Mouse (Mus musculus) CD8-positive naive resting alpha-beta T cell, adult 2 months (primary cell): Measurements from ENCODE around the gene Bcap29.
"Not testable (repeated sequence)": the region's sequence is repeated elsewhere in the genome, so short reads cannot be mapped to it uniquely, and the experiment has no call there.

Experiments used
- DNase-seq, 2 experiments: peaks; one replicate each; pipeline ENCODE4 v3.0.0; 2022; ENCODE audit warnings: low read depth in 2 of 2, low spot score in 2 of 2

Gene Bcap29

GRCm38 (mm10) chr12:31634343-31635239 is at the start of gene Bcap29:
Gene Bcap29, minus strand, starts transcription at chr12:31634658.
- DNase-seq = peak; percentile 54 to 58

DNA sequence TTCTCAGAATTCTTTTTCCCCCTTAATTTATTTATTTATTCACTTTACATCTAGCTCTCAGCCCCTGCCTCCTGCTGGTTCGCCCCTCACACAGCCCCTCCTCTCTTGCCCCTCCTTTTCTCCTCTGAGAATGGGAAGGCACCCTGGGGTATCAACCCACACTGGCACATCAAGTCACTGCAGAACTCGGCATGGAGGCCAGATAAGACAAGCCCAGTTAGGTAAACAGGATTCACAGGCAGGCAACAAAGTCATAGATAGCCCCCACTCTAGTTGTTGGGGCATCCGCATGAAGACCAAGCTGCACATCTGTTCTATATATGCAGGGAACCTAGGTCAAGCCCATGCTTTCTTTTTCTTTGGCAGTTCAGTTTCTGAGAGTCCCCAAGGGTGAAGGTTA is 32.7 kb upstream of the Bcap29 start:
- no peak for DNase-seq

DNA sequence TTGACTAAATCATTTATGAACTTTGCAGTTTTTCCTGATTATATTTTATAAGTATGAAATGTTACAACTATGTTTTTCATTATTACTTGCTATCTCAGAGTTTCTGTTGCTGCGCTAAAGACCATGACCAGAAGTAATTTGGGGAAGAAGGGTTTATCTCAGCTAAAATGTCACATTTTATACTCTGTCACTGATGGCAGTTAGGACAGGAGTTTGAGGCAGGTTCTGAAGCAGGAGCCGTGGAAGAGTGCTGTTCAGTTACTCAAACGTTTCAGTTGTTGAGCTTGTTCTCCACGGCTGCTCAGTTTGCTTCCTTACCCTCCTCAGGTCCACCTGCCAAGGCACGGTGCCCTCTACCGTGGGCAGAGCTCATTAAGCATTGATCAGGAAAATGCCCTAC is 31.5 kb upstream of the Bcap29 start:
- DNase-seq = no peak

- no peak for DNase-seq
Observed at GRCm38 (mm10) chr12:31656841-31657240, 22.4 kb upstream of the Bcap29 start.

- no peak for DNase-seq
Observed at GRCm38 (mm10) chr12:31654965-31655477, 20.6 kb upstream of the Bcap29 start.

GRCm38 (mm10) chr12:31654197-31654964 is 19.9 kb upstream of the Bcap29 start, which contains the start of the genes Dus4l and Cog5:
Gene Dus4l, minus strand, starts transcription at chr12:31654826.
Gene Cog5, plus strand, starts transcription at chr12:31654869.
- DNase-seq = peak; percentile 97 to 99

DNA sequence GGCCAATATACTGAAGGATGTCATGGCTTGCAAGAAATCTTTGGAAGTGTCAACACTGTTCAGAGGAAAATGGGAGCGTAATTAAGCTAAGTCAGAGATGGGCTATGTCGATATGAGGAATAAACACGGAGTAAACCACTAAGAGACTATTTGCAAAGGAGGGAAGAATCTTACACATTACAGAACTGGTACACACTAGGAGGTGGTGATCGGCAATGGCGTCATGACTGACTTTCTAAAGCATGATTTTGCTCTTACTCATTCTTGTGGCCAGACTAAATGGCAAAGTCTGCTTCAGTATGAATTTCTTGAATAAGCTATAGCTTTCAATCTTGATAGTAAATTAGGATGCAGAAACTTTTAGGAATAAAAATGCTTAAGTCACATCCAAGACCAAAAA is 19.2 kb upstream of the Bcap29 start:
- DNase-seq = no peak

GRCm38 (mm10) chr12:31635240-31635607 is 766 bp upstream of the Bcap29 start:
- DNase-seq = no peak

GRCm38 (mm10) chr12:31633970-31634342 is 502 bp downstream of the Bcap29 start:
- DNase-seq = peak in 1 of 2 experiments; percentile 32

GRCm38 (mm10) chr12:31628396-31628795 is 6.1 kb downstream of the Bcap29 start:
- not testable (repeated sequence) for DNase-seq

DNA sequence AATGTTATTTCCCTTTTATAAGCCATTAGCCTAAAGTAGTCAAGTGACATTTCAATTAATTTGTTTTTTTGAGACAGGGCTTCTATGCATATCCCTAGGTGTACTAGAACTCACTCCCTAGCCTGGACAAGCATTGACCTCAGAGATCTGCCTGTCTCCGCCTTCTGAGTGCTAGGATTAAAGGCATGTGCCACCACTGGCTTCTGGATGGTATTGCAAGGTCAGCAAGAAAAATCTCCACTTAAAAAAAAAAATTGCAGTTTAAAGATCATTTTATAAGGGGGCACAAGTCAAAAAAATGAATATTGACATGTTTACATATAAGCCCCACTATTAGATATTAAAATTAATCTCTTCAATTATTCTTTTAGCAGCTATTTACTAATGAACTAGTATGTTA is 9.4 kb downstream of the Bcap29 start:
- DNase-seq = no peak

DNA sequence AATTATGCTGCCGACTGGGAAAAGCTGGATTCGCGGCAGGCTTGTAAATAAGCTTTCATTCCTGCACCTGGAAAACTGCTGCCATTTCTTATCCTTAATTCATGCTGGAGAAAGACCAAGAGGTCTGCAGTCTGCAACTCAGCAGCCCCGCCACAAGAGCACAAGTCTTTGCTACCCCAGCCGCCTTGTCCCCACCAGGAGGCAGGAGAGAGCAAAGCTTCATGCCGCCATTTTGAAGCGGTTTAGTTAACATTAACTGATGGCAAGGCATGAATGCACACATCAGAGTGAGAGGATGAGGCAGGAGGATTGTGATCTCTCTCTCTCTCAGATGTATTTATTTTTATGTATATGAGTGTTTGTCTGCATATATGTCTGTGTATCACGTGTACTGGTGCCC is 14.4 kb downstream of the Bcap29 start:
- no peak for DNase-seq

- DNase-seq = no peak
Observed at GRCm38 (mm10) chr12:31613353-31613752, 21.1 kb downstream of the Bcap29 start.

GRCm38 (mm10) chr12:31608138-31608537 is 26.3 kb downstream of the Bcap29 start:
- DNase-seq = no peak

- no peak for DNase-seq
Observed at GRCm38 (mm10) chr12:31604894-31605293, 29.6 kb downstream of the Bcap29 start.

GRCm38 (mm10) chr12:31603586-31603985 is 30.9 kb downstream of the Bcap29 start:
- DNase-seq = no peak

- no peak for DNase-seq
Observed at GRCm38 (mm10) chr12:31594296-31594695, 40.2 kb downstream of the Bcap29 start.

DNA sequence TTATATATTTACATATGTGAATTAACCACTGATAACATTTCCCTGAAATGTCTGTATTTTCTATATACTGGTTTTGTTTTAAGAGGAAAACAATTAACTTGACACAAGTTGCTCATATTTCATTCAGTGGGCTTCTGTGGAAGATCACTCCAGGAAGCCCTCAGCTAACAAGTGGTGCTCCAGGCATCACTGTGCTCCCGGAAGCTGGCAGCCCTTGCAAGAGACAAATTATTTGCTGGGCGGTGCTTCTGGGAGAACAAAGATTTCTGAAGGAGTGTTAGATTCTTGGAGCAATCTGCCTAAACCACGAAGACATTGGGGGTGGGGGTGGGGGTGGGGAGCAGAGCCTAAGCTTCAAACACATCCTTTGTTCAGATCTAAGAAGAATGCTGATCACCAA is 42.4 kb downstream of the Bcap29 start:
- DNase-seq = no peak

DNA sequence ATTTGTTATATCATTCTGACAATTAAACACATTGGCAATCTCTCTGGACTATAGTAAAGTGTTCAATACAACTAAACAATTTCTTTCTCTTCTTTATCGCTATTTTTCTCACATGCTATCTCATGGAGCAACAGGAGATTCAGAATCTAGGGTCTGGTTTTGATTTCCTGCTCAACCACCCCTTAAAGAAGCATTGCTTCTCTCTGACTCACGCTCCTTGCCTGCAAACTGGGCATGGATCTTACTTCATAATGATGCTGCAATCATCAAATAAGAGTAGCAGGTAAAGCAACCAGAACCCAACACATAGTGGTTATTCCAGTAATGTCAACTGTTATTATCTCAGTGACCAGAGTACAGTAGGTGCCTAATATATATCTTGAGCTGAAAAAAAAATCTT is 50.7 kb downstream of the Bcap29 start:
- no peak for DNase-seq

DNA sequence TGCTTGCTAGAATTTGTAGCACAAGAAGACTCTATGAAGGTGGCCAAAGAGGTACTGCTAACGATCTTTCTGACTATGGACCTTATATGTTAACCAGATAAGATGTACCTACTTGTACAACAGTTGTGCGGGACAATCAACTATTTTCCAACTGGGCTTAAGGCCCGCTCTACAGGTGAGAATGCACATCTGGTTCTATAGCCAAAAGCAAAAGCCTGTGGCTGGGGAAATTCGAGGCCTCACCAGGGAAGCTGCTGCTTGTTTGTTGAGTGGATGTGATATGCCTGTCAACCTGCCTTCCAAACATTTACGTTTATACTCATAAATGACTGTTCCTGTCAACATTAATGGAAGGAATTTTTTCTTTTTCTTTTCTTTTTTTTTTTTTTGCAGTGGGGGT is 52.4 kb downstream of the Bcap29 start:
- DNase-seq = no peak

DNA sequence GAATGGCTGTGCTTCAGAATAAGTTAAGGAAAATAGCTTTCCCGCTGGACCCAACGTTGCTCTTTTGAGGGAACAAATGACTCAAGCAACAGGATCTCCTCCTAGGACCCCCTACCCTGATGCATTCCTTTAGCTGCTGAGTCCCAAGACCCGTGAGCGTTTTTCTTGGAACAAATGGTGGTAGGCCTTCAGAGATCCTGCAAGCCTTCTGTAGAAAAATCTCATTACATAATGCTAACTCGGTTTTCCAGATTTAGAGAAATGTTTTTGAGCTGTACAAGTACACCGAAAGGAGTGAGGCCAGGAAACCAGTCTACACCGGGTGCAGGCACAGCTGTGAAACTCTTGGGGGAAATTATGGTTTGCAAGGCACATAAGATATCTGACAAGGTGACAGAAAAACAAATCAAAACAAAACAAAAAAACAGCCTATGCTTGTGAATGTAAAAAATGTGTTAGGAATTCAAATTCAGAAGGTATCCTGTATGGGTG is 53.1 kb downstream of the Bcap29 start:
- no peak for DNase-seq
